In genomic region chr9:63967408-63968172, GRCm38 (mm10) we compare ENCODE assay signal across 9 mouse cellular contexts. TPM values are rescaled to one million over a fixed set of nuclear protein-coding genes. Genes with fewer than 3 reads are reported as not detected.
DNase-seq lines count a peak whose midpoint lies in the region; ATAC-seq lines count a peak whose summit lies in the region.
"Had no signal": no experiment of that assay in that cellular context is flagged by ENCODE, and none has a peak within 500 bp of the region (broad histone marks: within the 10 kb centered on the region; RNA-seq: fewer than 3 reads in every experiment).

No protein-coding gene starts in this region.

- no peak overlapping the region; the same call in 1 of the 2 replicates for H3K9ac ChIP-seq in neural tube, embryonic 13.5 days
- no peak overlapping the region for H3K9ac ChIP-seq in hindbrain, embryonic 16.5 days (ENCODE audit: low read depth, low read length)
- H3K9ac ChIP-seq in stomach, embryonic 14.5 days (replicated peaks; ENCODE audit: low read depth, low read length), result no peak overlapping the region; the same call in 1 of the 2 replicates

- no peak overlapping the region for H3K4me3 ChIP-seq in neural tube, embryonic 13.5 days
- no peak overlapping the region for H3K4me3 ChIP-seq in hindbrain, embryonic 16.5 days (ENCODE audit: low read length)
- H3K4me3 ChIP-seq in stomach, embryonic 14.5 days (ENCODE audit: low read depth, low read length), result no peak overlapping the region

- peaks cover 86% of the 10 kb centered on the region for H3K4me1 ChIP-seq in neural tube, embryonic 13.5 days (replicated peaks)
- peaks cover 21% of the 10 kb centered on the region for H3K4me1 ChIP-seq in hindbrain, embryonic 16.5 days (ENCODE audit: control insufficient read depth, insufficient read depth, low read depth, low read length)
- peaks cover 83% of the 10 kb centered on the region for H3K4me1 ChIP-seq in stomach, embryonic 14.5 days (ENCODE audit: control insufficient read depth, insufficient read depth, low read length)

- H3K27ac ChIP-seq in neural tube, embryonic 13.5 days (replicated peaks), result peak overlapping the region; percentile 56
- H3K27ac ChIP-seq in hindbrain, embryonic 16.5 days (ENCODE audit: low read depth, low read length), result peak overlapping the region; percentile 67
- H3K27ac ChIP-seq in stomach, embryonic 14.5 days (ENCODE audit: low read length), result peak overlapping the region; percentile 93

- ATAC-seq in neural tube, embryonic 13.5 days (ENCODE audit: low read depth), result no peak
- peak; percentile 47; the same call in 1 of the 2 replicates for ATAC-seq in hindbrain, embryonic 16.5 days
- ATAC-seq in stomach, embryonic 14.5 days (ENCODE audit: insufficient number of reproducible peaks, insufficient read depth, low FRiP score, low read depth), result no peak

- H3K4me2 ChIP-seq in neural tube, embryonic 13.5 days, result no peak overlapping the region
- no peak overlapping the region for H3K4me2 ChIP-seq in hindbrain, embryonic 16.5 days (ENCODE audit: low read length)
- no peak overlapping the region for H3K4me2 ChIP-seq in stomach, embryonic 14.5 days (replicated peaks; ENCODE audit: low read depth, low read length)

- DNase-seq in heart, adult 11 months, result peak; percentile 95
- DNase-seq in heart, adult 8-10 months (ENCODE audit: low spot score), result no peak
- no peak for DNase-seq in neural tube, embryonic 10.5 days (ENCODE audit: extremely low spot score, low spot score)
- no peak for DNase-seq in layer of hippocampus, adult 18-20 months (ENCODE audit: low spot score in 2 of 2)
- DNase-seq in left cerebral cortex, adult 18-20 months (ENCODE audit: low spot score in 2 of 2), result no peak

- H3K27me3 ChIP-seq in neural tube, embryonic 13.5 days, result no peaks in the 10 kb centered on the region
- H3K27me3 ChIP-seq in hindbrain, embryonic 16.5 days (replicated peaks; ENCODE audit: control insufficient read depth, insufficient read depth, low read length), result no peaks in the 10 kb centered on the region
- no peaks in the 10 kb centered on the region for H3K27me3 ChIP-seq in stomach, embryonic 14.5 days (ENCODE audit: control insufficient read depth, insufficient read depth, low read length)

- H3K36me3 ChIP-seq in neural tube, embryonic 13.5 days, result no peaks in the 10 kb centered on the region
- H3K36me3 ChIP-seq in hindbrain, embryonic 16.5 days (ENCODE audit: control insufficient read depth, insufficient read depth, low read length), result no peaks in the 10 kb centered on the region
- no peaks in the 10 kb centered on the region; the same call in 1 of the 2 replicates for H3K36me3 ChIP-seq in stomach, embryonic 14.5 days (ENCODE audit: control insufficient read depth, insufficient read depth, low read length)

- no peaks in the 10 kb centered on the region for H3K9me3 ChIP-seq in neural tube, embryonic 13.5 days
- no peaks in the 10 kb centered on the region for H3K9me3 ChIP-seq in hindbrain, embryonic 16.5 days (ENCODE audit: control insufficient read depth, low read length)
- H3K9me3 ChIP-seq in stomach, embryonic 14.5 days (ENCODE audit: control insufficient read depth, low read depth, low read length), result no peaks in the 10 kb centered on the region

- WGBS in neural tube, embryonic 13.5 days, result 73% methylated on average over 14 of the region's 14 CpGs
- WGBS in hindbrain, embryonic 16.5 days, result 55% methylated on average over 14 of the region's 14 CpGs
- WGBS in stomach, embryonic 14.5 days, result 38% methylated on average over 14 of the region's 14 CpGs

RNA-seq across cellular contexts. Expression of gene Smad6, which starts 54.3 kb away (rescaled TPM):
- total RNA-seq in heart, adult 8-10 months (2022), result 10 to 100 TPM; 10.9 to 16.5 (median 11.9) TPM
- polyA plus RNA-seq in neural tube, embryonic 13.5 days (2015; fragmentation: Nextera tagmentation; extraction: Ambion mirVana), result 3.8 and 4.1 TPM in 2 replicates
- polyA plus RNA-seq in hindbrain, embryonic 16.5 days (2015; fragmentation: Nextera tagmentation; extraction: Ambion mirVana), result 1.4 and 1.6 TPM in 2 replicates
- 7.5 and 9.7 TPM in 2 replicates for polyA plus RNA-seq in stomach, embryonic 14.5 days (2014; fragmentation: Nextera tagmentation; extraction: Ambion mirVana)
- 1 to 10 TPM; 1.3 to 2.5 TPM for total RNA-seq in layer of hippocampus, adult 18-20 months (2021)
- 1 to 10 TPM; 2.1 to 2.5 TPM for total RNA-seq in left cerebral cortex, adult 18-20 months (2021)
- total RNA-seq: neutrophil, adult 5-6 weeks had no signal
